Mouse (Mus musculus) layer of hippocampus, postnatal 14 days (tissue): ENCODE data around the gene Abcg4. TPM values are rescaled to one million over a fixed set of nuclear protein-coding genes. Genes with fewer than 3 reads are reported as not detected.
"Not testable (repeated sequence)": the region's sequence is repeated elsewhere in the genome, so short reads cannot be mapped to it uniquely, and the experiment has no call there.

ENCODE experiments used
- DNase-seq, 2 experiments: peaks; one replicate each; pipeline ENCODE4 v3.0.0; 2021 to 2022; ENCODE audit warnings: low spot score in 2 of 2, mixed read lengths in 1 of 2
- total RNA-seq, 2 experiments: library from RNA; stranded (reverse); gene quantifications; 2 replicates each; pipeline ENCODE4 v1.2.3; 2021

The Abcg4 gene
- total RNA-seq, 2 experiments from 2014 or later, result 69.3 to 75.8 TPM

GRCm38 (mm10) chr9:44319887-44320798 is 31.7 kb upstream of the Abcg4 start, which contains the start of gene C2cd2l:
Gene C2cd2l, minus strand, starts transcription at chr9:44320285.
- DNase-seq, result peak; percentile 77 to 96

- DNase-seq, result peak in 1 of 2 experiments; percentile 42
These were observed 30.9 kb upstream of the Abcg4 start for GRCm38 (mm10) chr9:44319105-44319886.

GRCm38 (mm10) chr9:44318826-44319095 is 30.3 kb upstream of the Abcg4 start:
- DNase-seq, result no peak

- DNase-seq, result no peak
These were observed 29.8 kb upstream of the Abcg4 start for GRCm38 (mm10) chr9:44318076-44318825.

- no peak for DNase-seq
These were observed 29.0 kb upstream of the Abcg4 start for GRCm38 (mm10) chr9:44317452-44317851.

- DNase-seq, result no peak
These were observed 26.5 kb upstream of the Abcg4 start for GRCm38 (mm10) chr9:44314910-44315309.

- DNase-seq, result no peak
These were observed 25.8 kb upstream of the Abcg4 start for GRCm38 (mm10) chr9:44314257-44314547.

GRCm38 (mm10) chr9:44313476-44314256 is 25.3 kb upstream of the Abcg4 start:
- peak; percentile 73 to 77 for DNase-seq

- no peak for DNase-seq
These were observed 23.0 kb upstream of the Abcg4 start for GRCm38 (mm10) chr9:44311136-44312134.

- DNase-seq, result no peak
These were observed 22.3 kb upstream of the Abcg4 start for GRCm38 (mm10) chr9:44310750-44311135.

- DNase-seq, result no peak
These were observed 21.3 kb upstream of the Abcg4 start for GRCm38 (mm10) chr9:44309756-44310155.

- DNase-seq, result no peak
These were observed 18.8 kb upstream of the Abcg4 start for GRCm38 (mm10) chr9:44307248-44307647.

- DNase-seq, result no peak
These were observed 18.1 kb upstream of the Abcg4 start for GRCm38 (mm10) chr9:44306532-44306931.

GRCm38 (mm10) chr9:44305466-44306079 is 17.2 kb upstream of the Abcg4 start, which contains the start of gene Hinfp:
Gene Hinfp, minus strand, starts transcription at chr9:44305671.
- DNase-seq, result peak; percentile 96 to 99

GRCm38 (mm10) chr9:44300001-44300400 is 11.6 kb upstream of the Abcg4 start:
- not testable (repeated sequence) for DNase-seq

- DNase-seq, result no peak
These were observed 4.1 kb upstream of the Abcg4 start for GRCm38 (mm10) chr9:44292490-44292889.

GRCm38 (mm10) chr9:44288959-44289291 is 510 bp upstream of the Abcg4 start:
- no peak for DNase-seq

- DNase-seq, result peak in 1 of 2 experiments; percentile 18
These were observed 877 bp downstream of the Abcg4 start for GRCm38 (mm10) chr9:44287401-44288075.

- DNase-seq, result no peak
These were observed 1.4 kb downstream of the Abcg4 start for GRCm38 (mm10) chr9:44287003-44287400.
